10 mouse cellular contexts compared by ENCODE assay signal in genomic region chr2:120134453-120135075, GRCm38 (mm10). TPM values are rescaled to one million over a fixed set of nuclear protein-coding genes. Genes with fewer than 3 reads are reported as not detected.
DNase-seq lines count a peak whose midpoint lies in the region; ATAC-seq and TF ChIP-seq lines count a peak whose summit lies in the region.
"Had no signal": no experiment of that assay in that cellular context is flagged by ENCODE, and none has a peak within 500 bp of the region (broad histone marks: within the 10 kb centered on the region; RNA-seq: fewer than 3 reads in every experiment).

No protein-coding gene starts in this region.

- intact Hi-C loops in heart, postnatal 10 days (cut with DNase I): no loop called here

- no peaks in the 10 kb centered on the region for H3K9me3 ChIP-seq in liver, embryonic 13.5 days (replicated peaks)
- H3K9me3 ChIP-seq in liver, embryonic 11.5 days (ENCODE audit: control insufficient read depth, low read length): no peaks in the 10 kb centered on the region
- H3K9me3 ChIP-seq in forebrain, postnatal 0 days (ENCODE audit: low read length): no peaks in the 10 kb centered on the region
- H3K9me3 ChIP-seq in kidney, embryonic 15.5 days (replicated peaks): no peaks in the 10 kb centered on the region
- H3K9me3 ChIP-seq: midbrain, embryonic 13.5 days had no signal

- no peak overlapping the region for H3K4me3 ChIP-seq in liver, embryonic 13.5 days (replicated peaks)
- no peak overlapping the region for H3K4me3 ChIP-seq in liver, embryonic 11.5 days (ENCODE audit: low read depth, low read length)
- H3K4me3 ChIP-seq in forebrain, postnatal 0 days (ENCODE audit: low read depth, low read length): no peak overlapping the region
- H3K4me3 ChIP-seq in kidney, embryonic 15.5 days (replicated peaks): no peak overlapping the region
- H3K4me3 ChIP-seq: midbrain, embryonic 13.5 days had no signal

- DNase-seq in liver, embryonic 13.5 days: no peak
- no peak for DNase-seq in liver, embryonic 11.5 days (ENCODE audit: low spot score)
- DNase-seq in brain, adult 2 months (ENCODE audit: low read depth, low spot score): peak; percentile 56
- DNase-seq in heart, postnatal 10 days: peak; percentile 51 to 68
- no peak for DNase-seq in forebrain, postnatal 0 days
- DNase-seq: cerebellum, adult 2 months; thymus, adult 2 months had no signal

- H3K27me3 ChIP-seq in liver, embryonic 13.5 days: no peaks in the 10 kb centered on the region
- no peaks in the 10 kb centered on the region for H3K27me3 ChIP-seq in liver, embryonic 11.5 days (replicated peaks; ENCODE audit: control insufficient read depth, insufficient read depth, low read length)
- no peaks in the 10 kb centered on the region for H3K27me3 ChIP-seq in forebrain, postnatal 0 days (ENCODE audit: insufficient read depth, low read length)
- no peaks in the 10 kb centered on the region for H3K27me3 ChIP-seq in kidney, embryonic 15.5 days
- H3K27me3 ChIP-seq: midbrain, embryonic 13.5 days had no signal

- no peak overlapping the region for H3K4me2 ChIP-seq in liver, embryonic 13.5 days
- no peak overlapping the region for H3K4me2 ChIP-seq in liver, embryonic 11.5 days
- H3K4me2 ChIP-seq in forebrain, postnatal 0 days (ENCODE audit: low read depth): no peak overlapping the region
- no peak overlapping the region for H3K4me2 ChIP-seq in kidney, embryonic 15.5 days
- H3K4me2 ChIP-seq: midbrain, embryonic 13.5 days had no signal

- 0 out of 2 replicates have a peak overlapping the region, but pooled peaks have one; percentile 0 for H3K27ac ChIP-seq in liver, embryonic 13.5 days
- H3K27ac ChIP-seq in liver, embryonic 11.5 days (ENCODE audit: low read depth, low read length): no peak overlapping the region
- H3K27ac ChIP-seq in forebrain, postnatal 0 days (ENCODE audit: low read depth, low read length): no peak overlapping the region
- H3K27ac ChIP-seq in kidney, embryonic 15.5 days: no peak overlapping the region
- H3K27ac ChIP-seq: midbrain, embryonic 13.5 days had no signal

- ATAC-seq in liver, embryonic 13.5 days (ENCODE audit: low read depth): peak; percentile 34; the same call in 1 of the 2 replicates
- ATAC-seq in liver, embryonic 11.5 days (replicated peaks; ENCODE audit: low FRiP score): no peak
- ATAC-seq in neutrophil, adult 5-6 weeks (ENCODE audit: extremely low read depth, insufficient number of reproducible peaks, low FRiP score, poor library complexity, severe bottlenecking): peak; percentile 67; the same call in 1 of the 2 replicates
- ATAC-seq in forebrain, postnatal 0 days: no peak
- no peak for ATAC-seq in kidney, embryonic 15.5 days (replicated peaks; ENCODE audit: low FRiP score)
- ATAC-seq: midbrain, embryonic 13.5 days had no signal

- H3K4me1 ChIP-seq in liver, embryonic 13.5 days (replicated peaks): peaks cover 9% of the 10 kb centered on the region
- peaks cover 3% of the 10 kb centered on the region; the same call in 1 of the 2 replicates for H3K4me1 ChIP-seq in liver, embryonic 11.5 days (replicated peaks; ENCODE audit: control insufficient read depth, insufficient read depth, low read length)
- no peaks in the 10 kb centered on the region for H3K4me1 ChIP-seq in forebrain, postnatal 0 days (ENCODE audit: insufficient read depth)
- peaks cover 7% of the 10 kb centered on the region for H3K4me1 ChIP-seq in kidney, embryonic 15.5 days
- H3K4me1 ChIP-seq: midbrain, embryonic 13.5 days had no signal

- no peak for TF ChIP-seq CTCF in forebrain, postnatal 0 days (IDR thresholded peaks at IDR 0.05; ENCODE audit: low read depth)

- 0 out of 2 replicates have a peak, but pooled peaks cover 3% of the 10 kb centered on the region for H3K36me3 ChIP-seq in liver, embryonic 13.5 days
- no peaks in the 10 kb centered on the region for H3K36me3 ChIP-seq in liver, embryonic 11.5 days (ENCODE audit: control insufficient read depth, insufficient read depth, low read length)
- no peaks in the 10 kb centered on the region for H3K36me3 ChIP-seq in forebrain, postnatal 0 days (ENCODE audit: insufficient read depth)
- no peaks in the 10 kb centered on the region for H3K36me3 ChIP-seq in kidney, embryonic 15.5 days
- H3K36me3 ChIP-seq: midbrain, embryonic 13.5 days had no signal

- H3K9ac ChIP-seq in liver, embryonic 13.5 days: no peak overlapping the region
- H3K9ac ChIP-seq in liver, embryonic 11.5 days (ENCODE audit: low read depth, low read length): no peak overlapping the region
- H3K9ac ChIP-seq in forebrain, postnatal 0 days: no peak overlapping the region
- no peak overlapping the region for H3K9ac ChIP-seq in kidney, embryonic 15.5 days
- H3K9ac ChIP-seq: midbrain, embryonic 13.5 days had no signal

RNA-seq across cellular contexts. Expression of gene Ehd4, which starts 19.8 kb away (rescaled TPM):
- polyA plus RNA-seq in liver, embryonic 13.5 days (2015; fragmentation: Nextera tagmentation; extraction: Ambion mirVana): 27.2 and 30.8 TPM in 2 replicates
- 24.1 and 26.7 TPM in 2 replicates for polyA plus RNA-seq in liver, embryonic 11.5 days (2014; fragmentation: Nextera tagmentation; extraction: Ambion mirVana)
- total RNA-seq in heart, postnatal 10 days (2021): 100 to 1,000 TPM; 514 to 538 TPM
- 42.6 and 46.1 TPM in 2 replicates for total RNA-seq in neutrophil, adult 5-6 weeks (2017)
- 3.7 and 7.1 TPM in 2 replicates for total RNA-seq in forebrain, postnatal 0 days (2014; rRNA removed)
- polyA plus RNA-seq in forebrain, postnatal 0 days (2015; fragmentation: Nextera tagmentation; extraction: Ambion mirVana): 11.2 and 16.1 TPM in 2 replicates
- 57.3 and 66.6 TPM in 2 replicates for polyA plus RNA-seq in kidney, embryonic 15.5 days (2015; fragmentation: Nextera tagmentation; extraction: Ambion mirVana)

Comparison
In these comparisons a context has a peak if more than half of its experiments do, and no peak if none do; other contexts are left out.
1. ATAC-seq: peak in liver, embryonic 13.5 days (single experiment) and neutrophil, adult 5-6 weeks (single experiment); none in liver, embryonic 11.5 days (single experiment), forebrain, postnatal 0 days (single experiment) and kidney, embryonic 15.5 days (single experiment).
2. DNase-seq: peak in brain, adult 2 months (single experiment) and heart, postnatal 10 days (2 of 2); none in liver, embryonic 13.5 days (single experiment), liver, embryonic 11.5 days (single experiment) and forebrain, postnatal 0 days (single experiment).